Mouse (Mus musculus) CH12F3 (cell line): ENCODE data around the gene Sytl3.
"Not testable (repeated sequence)": the region's sequence is repeated elsewhere in the genome, so short reads cannot be mapped to it uniquely, and the experiment has no call there.

ENCODE experiments used
- in situ Hi-C: fragments of 300-500 bp; cut with MboI; formaldehyde crosslinking; loops from 2 replicates; pipeline ENCODE4 v1.14.3; 2020; ENCODE audit warnings: low sequenced_read_pairs

The Sytl3 gene

DNA sequence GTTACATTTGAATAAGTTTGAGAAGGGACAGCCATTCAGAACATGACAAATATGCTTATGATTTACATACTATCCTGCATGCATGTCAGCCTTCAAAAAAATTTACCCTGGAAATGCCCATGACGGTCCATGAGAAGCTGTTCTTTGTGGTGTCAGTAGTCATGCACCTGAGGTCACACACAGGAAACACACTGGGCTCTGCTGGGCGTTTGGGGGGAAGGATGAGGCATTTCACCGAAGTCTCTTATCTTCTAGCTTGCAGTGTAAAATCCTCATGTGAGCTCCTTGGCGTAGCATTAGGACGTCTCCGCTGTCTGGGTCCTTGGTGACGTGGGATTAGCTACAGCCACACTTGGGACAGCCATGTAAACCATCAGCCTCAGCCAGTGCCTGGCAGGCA is at the start of gene Sytl3:
Gene Sytl3, plus strand, starts transcription at position 293 of the 400 bp plus-strand sequence.
- in situ Hi-C loops: not testable (repeated sequence)

GRCm38 (mm10) chr17:6613524-6613923 is 45.4 kb upstream of the Sytl3 start:
- in situ Hi-C loops: not testable (repeated sequence)

GRCm38 (mm10) chr17:6614316-6614715 is 44.6 kb upstream of the Sytl3 start:
- in situ Hi-C loops: not testable (repeated sequence)

DNA sequence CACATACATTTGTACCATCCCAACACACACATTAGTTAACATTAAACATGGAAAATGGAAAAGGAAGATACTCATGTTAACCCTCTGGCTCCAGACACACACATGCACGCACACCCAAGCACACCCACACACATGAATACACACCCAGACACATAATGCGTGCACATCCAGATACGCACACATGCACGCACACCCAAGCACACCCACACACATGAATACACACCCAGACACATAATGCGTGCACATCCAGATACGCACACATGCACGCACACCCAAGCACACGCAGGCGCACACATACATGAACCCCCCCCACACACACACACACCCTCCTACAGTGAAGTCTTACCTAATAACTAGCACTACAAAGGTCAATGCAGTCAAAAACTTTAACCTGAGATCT is 42.2 kb upstream of the Sytl3 start:
- in situ Hi-C loops: not testable (repeated sequence)

GRCm38 (mm10) chr17:6617689-6618400 is 41.0 kb upstream of the Sytl3 start:
- in situ Hi-C loops: not testable (repeated sequence)

GRCm38 (mm10) chr17:6619271-6619670 is 39.6 kb upstream of the Sytl3 start:
- in situ Hi-C loops: not testable (repeated sequence)

DNA sequence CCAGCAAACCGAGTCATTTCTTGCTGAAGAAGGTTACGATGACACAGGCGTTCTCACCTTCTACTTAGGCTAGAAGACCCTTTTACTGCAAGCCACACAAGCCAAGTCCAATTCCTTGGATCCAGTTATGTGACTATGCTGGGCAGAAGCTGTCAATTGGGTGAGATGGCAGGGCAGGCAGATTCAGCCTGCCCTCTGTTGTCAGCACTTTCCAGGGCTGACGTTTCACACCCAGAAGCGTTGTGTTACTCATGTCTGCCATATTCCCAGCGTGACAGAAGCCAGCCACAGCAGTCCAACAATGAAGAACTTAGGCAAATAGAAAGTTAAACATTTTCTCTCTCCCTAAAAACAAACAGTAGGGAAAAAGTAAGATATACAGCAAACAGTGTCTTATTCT is 38.9 kb upstream of the Sytl3 start:
- in situ Hi-C loops: not testable (repeated sequence)

- in situ Hi-C loops: not testable (repeated sequence)
These were observed 38.0 kb upstream of the Sytl3 start for GRCm38 (mm10) chr17:6620730-6621451.

- in situ Hi-C loops: not testable (repeated sequence)
These were observed 36.9 kb upstream of the Sytl3 start for GRCm38 (mm10) chr17:6621976-6622375.

DNA sequence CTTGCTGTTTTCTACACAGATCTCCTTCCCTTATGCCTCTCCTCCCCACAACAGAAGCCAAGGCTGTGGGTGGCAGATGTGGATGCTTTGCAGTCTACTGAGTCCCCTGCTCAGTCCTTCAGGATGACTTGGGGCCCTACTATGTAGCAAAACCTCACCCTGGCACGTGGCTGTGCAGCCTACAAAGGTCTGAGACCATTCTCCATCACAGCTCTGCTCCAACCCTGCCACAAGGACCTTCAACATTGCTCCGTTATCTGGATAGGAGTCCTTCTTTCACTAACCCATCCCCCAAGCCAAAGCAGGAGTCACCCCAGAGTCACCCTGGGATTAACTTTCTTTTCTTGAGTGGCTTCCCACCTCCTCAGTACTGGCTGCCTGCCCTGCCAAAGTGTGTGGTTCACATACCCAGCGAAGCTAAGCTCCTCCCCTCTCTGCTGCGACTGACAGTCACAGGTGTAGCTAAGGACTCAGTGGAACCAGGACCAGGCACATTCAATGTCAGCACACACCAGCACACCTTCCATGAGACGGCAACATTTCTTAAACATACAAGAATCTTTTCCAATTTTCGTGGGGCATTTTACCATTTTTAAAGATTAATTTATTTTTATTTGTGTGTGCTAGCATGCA is 33.9 kb upstream of the Sytl3 start:
- in situ Hi-C loops: not testable (repeated sequence)

DNA sequence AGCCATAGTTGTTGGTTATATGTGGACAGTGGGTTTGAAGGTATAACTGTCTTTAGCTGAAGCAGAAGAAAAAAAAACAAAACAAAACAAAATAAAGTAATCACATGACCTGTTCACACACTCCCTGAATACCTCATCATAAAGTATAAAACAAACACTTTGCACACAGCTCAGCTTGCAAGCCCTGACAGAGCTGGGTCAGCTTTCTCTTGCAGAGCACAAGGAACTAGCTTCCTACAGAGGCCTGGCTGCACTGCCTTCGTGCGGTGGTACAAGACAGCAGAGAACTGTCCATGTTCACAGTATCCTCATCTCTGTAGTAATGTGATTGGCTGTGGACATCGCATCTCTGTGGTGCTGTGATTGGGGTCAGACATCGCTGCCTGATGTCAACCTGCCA is 28.5 kb upstream of the Sytl3 start:
- in situ Hi-C loops: not testable (repeated sequence)

- in situ Hi-C loops: not testable (repeated sequence)
These were observed 26.0 kb upstream of the Sytl3 start for GRCm38 (mm10) chr17:6632850-6633249.

GRCm38 (mm10) chr17:6635781-6636180 is 23.1 kb upstream of the Sytl3 start:
- in situ Hi-C loops: not testable (repeated sequence)

DNA sequence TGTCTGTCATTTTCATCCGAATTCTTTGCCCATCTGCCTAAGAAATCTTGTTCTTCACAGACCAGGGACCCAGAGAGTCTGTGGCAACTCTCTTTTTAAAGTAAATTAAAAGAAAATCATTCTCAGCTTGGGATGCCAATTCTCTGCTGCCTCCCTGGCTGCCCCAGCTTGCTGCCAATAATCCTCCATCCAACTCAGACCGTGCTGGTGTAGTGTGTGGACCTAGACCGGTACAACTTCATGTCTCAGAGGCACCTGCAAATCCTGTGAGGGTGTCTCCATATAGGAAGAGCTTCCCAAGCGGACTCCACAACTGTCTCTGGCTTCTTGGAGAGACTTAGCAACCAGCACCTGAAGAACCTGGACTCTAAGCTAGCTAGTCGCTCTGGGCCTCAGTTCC is 22.0 kb upstream of the Sytl3 start:
- in situ Hi-C loops: no loop called here

GRCm38 (mm10) chr17:6637434-6637833 is 21.5 kb upstream of the Sytl3 start:
- in situ Hi-C loops: not testable (repeated sequence)

GRCm38 (mm10) chr17:6638444-6638843 is 20.4 kb upstream of the Sytl3 start:
- in situ Hi-C loops: not testable (repeated sequence)

DNA sequence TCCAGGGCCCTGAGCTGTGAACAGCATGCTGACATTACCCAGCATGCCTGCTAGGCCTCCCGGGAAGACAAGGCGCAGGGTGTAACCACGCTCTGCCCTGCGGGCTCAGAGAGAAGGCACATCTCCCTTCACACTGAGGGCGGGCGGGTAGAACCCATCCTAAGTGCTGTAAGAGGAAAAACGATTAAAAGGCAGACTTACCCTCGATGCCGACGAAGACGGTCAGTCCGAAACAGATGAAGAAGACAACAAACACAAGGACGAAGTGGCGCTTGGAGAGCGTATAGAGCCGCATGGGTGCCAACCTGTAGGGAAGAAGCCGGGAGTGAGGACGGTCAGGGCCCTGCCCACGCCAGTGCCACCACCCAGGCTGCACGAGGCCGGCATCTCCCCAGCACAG is 19.4 kb upstream of the Sytl3 start:
- in situ Hi-C loops: not testable (repeated sequence)

DNA sequence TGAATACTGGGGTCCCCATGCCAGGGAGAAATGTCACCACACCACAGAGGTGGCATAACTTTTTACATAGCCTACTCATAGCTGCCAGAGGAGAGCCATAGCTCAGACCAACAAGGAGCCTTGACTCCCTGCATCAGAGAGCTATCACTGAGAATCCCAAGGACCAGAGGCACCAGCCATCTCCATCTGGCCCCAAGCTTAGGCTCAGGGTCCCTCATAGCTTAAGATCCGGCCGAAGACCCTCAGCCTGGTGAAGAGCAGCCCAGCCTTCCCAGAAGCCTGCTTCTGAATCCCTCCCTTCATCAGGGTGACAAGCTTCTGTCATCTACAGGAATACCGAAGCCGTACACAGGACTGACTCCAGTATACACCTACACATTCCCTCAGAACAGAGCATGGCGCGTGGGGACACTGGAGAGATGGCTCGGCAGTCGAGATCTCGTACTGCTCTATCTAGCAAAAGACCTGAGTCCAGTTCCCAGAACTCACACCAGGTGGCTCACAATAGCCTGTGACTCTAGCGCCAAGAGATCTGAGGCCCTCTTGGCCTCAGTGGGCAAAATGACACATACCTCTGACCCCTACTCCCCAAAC is 18.8 kb upstream of the Sytl3 start:
- in situ Hi-C loops: not testable (repeated sequence)

DNA sequence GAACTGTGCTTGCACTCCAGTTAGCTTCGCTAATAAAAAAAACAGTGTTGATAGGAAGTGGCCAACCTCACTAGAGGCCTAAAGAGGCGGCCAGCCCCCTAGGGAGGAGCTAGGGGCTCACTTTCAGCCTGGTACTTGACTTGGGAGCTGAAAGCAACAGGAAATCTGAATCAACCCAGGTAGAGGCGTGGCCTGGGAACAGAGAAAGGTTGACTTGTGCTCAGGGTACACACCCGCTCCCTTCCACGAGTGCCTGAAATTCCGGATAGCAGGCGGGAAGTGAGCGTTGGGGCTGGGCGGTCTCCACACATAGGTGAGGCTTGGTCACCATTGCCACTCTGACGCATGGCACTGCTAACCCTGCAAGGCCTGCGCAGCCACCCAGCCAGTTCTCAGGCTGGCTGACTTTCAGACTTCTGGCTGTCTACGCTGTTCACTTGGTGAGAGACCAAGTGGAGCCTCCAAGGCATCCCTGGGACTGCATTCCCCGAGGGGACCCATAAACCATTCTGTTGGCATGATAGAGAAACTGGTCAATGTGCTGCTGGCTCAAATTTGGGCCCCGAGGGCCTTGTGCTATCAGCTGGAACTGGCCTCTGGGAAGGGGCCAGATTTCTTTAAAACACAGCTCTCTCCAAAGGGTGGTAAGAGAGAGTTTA is 18.0 kb upstream of the Sytl3 start:
- in situ Hi-C loops: not testable (repeated sequence)

GRCm38 (mm10) chr17:6644210-6644609 is 14.7 kb upstream of the Sytl3 start:
- in situ Hi-C loops: not testable (repeated sequence)

DNA sequence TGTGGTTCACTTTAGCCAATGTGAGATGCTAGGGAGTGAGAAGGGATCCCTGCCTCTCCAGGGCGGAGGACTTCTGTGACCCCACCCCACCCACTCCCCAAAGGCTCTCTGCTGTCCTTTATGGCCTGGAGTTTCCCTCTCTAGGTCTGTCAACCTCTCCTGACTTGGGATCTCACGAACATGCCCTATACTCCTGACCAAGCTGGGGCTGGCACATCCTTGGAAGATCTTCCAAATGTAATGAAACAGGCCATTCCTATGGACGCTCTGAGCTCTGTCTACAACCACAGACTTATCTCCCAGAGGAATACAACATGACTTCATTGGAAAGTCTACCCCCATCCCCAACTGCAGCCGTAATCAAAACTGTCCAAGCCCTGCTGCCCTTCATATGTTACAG is 14.2 kb upstream of the Sytl3 start:
- in situ Hi-C loops: not testable (repeated sequence)
